Mouse (Mus musculus) granulocyte monocyte progenitor cell, adult 5-6 weeks (primary cell): ENCODE data around the gene Mdc1. TPM values are rescaled to one million over a fixed set of nuclear protein-coding genes. Genes with fewer than 3 reads are reported as not detected.
"Not testable (repeated sequence)": the region's sequence is repeated elsewhere in the genome, so short reads cannot be mapped to it uniquely, and the experiment has no call there.

Experiments
- ATAC-seq: replicated peaks from 2 replicates; pipeline ENCODE4 v1.8.0; 2016; ENCODE audit warnings: mild to moderate bottlenecking, moderate TSS enrichment, inconsistent platforms; ENCODE audit not compliant: poor library complexity, severe bottlenecking
- total RNA-seq, 2 experiments: library from RNA; stranded (forward) in 1 of 2; stranded (reverse) in 1 of 2; fragments of 200-712, 200-1000 nt in 1 of 2; fragments of >200 nt in 1 of 2; fragmentation: Nextera tagmentation in 1 of 2; gene quantifications; 2 replicates each; pipeline ENCODE4 v1.2.3; 2014 to 2017

Gene Mdc1
- total RNA-seq, 2 experiments from 2014 or later: 28.6 to 159 TPM

DNA sequence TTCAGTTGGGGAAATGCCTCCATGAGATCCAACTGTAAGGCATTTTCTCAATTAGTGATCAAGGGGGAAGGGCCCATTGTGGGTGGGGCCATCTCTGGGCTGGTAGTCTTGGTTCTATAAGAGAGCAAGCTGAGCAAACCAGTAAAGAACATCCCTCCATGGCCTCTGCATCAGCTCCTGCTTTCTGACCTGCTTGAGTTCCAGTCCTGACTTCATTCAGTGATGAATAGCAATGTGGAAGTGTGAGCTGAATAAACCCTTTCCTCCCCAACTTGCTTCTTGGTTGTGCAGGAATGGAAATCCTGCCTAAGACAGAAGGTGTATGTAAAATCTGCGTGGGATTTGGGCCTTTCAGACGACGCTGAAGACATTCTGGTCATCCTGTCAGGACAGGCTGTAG is 2.3 kb upstream of the Mdc1 start:
- not testable (repeated sequence) for ATAC-seq

GRCm38 (mm10) chr17:35840561-35840960 is 754 bp upstream of the Mdc1 start:
- no peak for ATAC-seq

DNA sequence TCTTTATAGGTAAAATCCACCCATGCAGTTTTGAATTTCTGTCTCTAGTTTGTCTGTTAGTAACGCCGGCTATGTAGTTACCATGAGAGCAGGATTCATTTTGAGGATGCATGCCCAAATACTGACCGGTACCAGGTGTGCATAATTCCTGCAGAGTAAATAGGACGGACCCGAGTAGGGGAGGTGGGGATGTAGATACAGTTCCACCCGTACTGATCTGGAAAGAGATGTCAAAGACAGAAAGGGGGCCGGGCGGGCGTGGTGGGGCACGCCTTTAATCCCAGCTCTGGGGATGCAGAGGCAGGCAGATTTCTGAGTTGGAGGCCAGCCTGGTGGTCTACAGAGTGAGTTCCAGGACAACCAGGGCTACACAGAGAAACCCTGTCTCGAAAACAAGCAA is 691 bp downstream of the Mdc1 start:
- ATAC-seq: no peak

DNA sequence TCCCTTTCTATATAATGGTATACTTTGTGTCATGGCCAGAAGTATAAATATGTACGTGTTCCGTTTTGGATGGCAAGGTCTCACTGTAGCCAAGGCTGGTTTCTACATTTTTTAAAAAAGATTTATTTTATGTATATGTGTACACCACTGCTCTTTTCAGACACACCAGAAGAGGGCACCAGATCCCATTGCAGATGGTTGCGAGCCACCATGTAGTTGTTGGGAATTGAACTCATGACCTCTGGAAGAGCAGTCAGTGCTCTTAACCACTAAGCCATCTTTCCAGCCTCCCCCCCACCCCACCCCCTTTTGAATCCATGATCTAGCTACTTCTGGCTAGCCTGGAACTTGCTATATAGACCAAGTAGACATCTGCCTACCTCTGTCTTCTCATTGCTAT is 2.2 kb downstream of the Mdc1 start:
- ATAC-seq: no peak

DNA sequence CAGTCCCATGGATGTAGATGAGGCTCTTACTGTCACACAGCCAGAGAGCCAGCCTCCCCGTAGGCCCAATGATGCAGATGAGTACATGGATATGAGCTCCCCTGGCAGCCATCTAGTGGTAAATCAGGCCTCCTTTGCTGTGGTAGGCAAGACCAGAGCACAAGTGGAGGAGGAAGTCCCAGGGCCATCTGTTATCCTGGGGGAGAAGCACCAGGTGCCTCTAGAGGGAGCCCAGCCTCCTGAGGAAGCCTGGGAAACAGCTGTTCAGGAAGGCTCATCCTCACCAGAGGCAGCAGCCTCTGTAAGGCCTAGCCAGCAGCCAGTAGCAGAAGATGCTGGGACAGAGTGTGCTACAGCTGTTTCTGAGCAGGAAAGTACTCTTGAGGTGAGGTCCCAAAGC is 6.8 kb downstream of the Mdc1 start:
- peak; percentile 33; the same call in 1 of the 2 replicates for ATAC-seq

DNA sequence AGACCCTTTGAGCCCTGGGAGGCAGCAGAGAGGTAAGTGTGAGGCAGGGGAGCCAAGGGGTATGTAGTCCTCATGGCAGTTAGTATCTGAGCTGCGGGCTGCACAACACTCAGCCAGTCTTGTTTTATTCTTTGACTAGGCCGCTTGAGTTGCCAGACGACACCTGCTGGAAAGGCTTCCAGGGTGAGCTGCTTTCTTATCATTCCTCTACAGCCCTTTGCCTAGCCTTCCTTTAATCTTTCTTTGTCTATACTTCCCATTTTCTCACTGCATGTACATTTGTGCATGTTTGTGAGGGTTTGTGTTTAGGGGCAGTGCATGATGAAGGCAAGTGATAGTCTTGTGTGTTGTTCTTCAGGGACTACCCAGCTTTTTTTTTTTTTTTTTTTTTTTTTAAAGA is 9.7 kb downstream of the Mdc1 start:
- ATAC-seq: no peak

GRCm38 (mm10) chr17:35859371-35859770 is 18.1 kb downstream of the Mdc1 start:
- ATAC-seq: no peak

DNA sequence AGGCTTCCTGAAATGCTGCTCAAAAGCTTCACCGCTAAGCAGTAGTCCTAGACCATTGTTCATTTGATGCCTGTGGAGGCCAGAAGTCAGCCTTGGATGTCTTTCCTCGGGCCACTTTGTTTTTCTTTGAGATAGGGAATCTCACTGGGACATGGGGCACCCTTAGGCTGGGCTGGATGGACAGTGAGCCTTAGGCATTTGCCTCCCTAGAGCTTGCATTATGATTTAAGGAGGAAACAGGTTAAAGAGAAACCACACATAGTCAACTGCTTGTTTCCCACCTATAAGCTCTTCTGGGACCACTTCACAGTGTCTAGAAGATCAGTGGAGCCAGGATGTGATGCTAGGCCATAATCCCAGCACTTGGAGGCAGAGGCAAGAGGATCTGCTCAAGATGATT is 18.5 kb downstream of the Mdc1 start:
- no peak for ATAC-seq

DNA sequence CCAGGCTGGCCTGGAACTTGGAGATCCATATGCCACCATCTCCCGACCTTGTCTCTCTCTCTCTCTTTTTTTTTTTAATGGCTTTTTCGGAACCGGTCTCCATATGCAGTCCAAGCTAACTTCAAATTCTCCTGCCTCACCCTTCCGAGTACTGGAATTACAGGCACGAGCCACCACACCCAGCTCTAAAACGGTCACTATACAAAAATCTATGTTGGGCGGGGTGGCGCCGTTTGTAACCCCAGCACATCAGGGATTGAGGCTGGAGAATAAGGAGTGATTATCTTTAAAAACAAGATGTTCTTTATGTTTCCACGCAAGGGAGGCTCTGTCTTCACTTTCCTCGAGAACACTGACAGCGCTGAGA is 19.5 kb downstream of the Mdc1 start:
- no peak for ATAC-seq

DNA sequence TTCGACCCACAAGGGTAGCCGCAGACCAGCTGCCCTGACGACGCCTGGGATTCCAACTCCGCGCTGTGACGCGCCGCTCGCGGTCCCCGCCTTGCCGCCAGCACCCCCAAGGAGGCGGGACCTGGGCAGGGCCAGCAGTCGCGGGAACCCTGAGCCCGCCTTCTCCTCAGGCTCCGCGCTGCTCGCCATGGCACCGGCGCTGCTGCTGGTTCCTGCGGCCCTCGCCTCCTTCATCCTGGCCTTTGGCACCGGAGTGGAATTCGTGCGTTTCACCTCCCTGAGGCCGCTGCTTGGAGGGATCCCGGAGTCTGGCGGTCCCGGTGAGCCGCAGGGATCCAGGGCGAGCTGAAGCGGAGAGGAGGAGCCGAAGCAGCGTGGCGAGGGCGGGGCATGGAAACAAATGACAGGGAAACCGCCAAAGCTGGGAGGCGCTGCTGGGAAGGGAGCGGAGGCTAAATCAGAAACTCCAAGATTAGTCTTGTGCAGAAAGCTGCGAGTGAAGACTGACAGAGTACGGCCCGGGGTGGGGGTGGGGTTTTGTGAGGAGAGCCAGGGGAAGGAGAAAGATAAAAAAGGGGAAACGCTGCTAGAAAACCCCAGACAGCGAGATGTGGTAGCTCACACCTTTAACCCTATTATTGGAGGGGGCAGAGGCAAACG is 20.0 kb downstream of the Mdc1 start, which contains the start of gene Nrm:
Nrm (plus strand) TSS at position 121 of the 660 bp plus-strand sequence.
- peak; percentile 82 for ATAC-seq

DNA sequence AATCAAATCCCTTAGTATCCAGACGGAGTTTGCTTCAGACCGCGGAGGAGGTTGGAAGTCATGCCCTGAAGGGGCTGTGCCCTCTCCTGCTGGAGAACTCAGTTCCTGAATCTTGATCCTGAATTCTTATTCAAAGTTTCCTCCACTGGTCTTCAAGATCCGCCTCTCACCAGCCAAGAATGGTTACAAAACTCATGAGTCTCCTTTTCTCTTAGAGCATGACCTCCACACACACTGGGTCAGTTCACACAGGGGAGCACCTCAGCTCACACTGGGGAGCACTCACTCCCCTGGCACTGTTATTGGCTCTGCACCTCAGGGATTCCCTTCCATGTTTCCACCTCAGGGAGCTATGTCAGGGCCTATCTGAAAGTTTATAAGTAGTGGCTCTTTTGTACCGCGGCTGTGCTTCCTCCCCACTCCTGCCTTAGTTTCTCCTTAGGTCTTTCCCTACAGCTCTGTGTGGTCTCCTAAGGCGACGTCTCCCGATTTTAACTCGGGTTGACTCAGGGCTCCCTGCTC is 23.6 kb downstream of the Mdc1 start:
- no peak for ATAC-seq

DNA sequence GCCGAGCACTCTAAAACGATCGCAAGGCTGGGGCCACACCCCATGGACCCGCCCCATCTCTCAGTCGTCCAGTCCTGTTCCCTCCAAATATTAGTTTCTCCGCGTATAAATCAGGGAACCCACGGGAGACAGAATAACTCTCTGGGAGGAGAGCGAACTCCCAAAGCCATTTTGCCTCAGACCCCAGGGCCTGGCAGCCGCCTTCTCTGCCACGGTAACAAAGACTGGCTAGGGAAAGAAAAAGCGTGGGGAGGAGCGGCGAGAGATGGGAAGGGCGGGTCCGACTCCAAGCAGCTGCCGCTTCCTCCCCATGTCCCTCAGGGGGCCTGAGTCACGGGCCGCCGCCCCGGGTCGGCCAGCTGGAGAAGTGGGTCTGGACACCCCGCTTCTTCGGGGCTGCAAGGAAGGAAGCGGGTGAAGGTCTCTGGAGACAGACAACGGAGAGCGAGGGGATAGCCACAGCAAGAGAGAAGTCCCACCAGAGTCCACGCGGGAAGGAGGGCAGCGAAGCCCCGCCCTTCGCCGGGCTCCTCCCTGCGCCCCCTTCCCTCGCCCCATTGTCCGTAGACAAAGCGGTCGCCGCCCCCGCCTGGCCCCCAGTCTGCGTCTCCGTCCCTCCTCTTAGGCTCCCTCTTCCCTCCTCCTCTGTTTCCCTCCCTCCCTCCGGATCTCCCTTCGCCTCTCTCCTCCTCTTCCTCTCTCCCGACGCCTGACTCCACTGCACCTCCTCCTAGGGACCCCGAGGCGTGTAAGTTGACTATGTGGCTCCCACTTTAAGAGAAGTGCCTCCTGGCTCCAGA is 24.4 kb downstream of the Mdc1 start, which contains the start of gene Ppp1r18:
Ppp1r18 (plus strand) TSS at position 113 of the 800 bp plus-strand sequence.
- peak; percentile 11 for ATAC-seq

GRCm38 (mm10) chr17:35866281-35866831 is 25.0 kb downstream of the Mdc1 start:
- ATAC-seq: no peak

- 0 out of 2 replicates have a peak, but pooled peaks have one; percentile 4 for ATAC-seq
Observed at GRCm38 (mm10) chr17:35866911-35867890, 25.9 kb downstream of the Mdc1 start.

DNA sequence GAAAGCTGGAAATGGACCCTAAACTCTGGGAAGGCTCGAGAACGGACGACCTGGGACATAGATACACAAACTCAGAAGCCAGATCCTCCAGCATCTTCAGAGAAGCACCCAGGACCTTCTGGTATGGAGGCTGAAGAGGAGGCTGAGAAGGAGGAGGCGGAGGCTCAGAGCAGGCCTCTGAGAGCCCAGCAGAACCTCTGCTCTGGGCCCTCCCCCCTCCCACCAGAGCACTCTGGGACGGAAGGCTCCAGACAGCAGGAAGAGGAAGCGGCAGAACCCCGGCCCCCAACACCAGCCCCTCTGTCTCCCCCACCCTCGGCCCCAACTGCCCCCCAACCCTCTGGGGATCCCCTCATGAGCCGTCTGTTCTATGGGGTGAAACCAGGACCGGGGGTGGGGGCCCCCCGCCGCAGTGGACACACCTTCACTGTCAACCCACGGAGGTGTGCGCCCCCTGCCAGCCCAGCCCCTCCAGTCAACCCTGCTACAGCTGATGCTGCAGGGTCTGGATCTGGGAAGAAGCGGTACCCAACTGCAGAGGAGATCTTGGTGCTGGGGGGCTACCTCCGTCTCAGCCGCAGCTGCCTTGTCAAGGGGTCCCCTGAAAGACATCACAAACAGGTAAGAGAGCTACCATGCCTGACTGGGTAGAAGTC is 27.0 kb downstream of the Mdc1 start:
- ATAC-seq: no peak

GRCm38 (mm10) chr17:35868961-35869345 is 27.6 kb downstream of the Mdc1 start:
- no peak for ATAC-seq

- no peak for ATAC-seq
Observed at GRCm38 (mm10) chr17:35869346-35870067, 28.2 kb downstream of the Mdc1 start.

GRCm38 (mm10) chr17:35870151-35870883 is 29.0 kb downstream of the Mdc1 start:
- ATAC-seq: peak; percentile 72
